Mouse (Mus musculus): ENCODE data around the gene C730034F03Rik.

The C730034F03Rik gene

GRCm38 (mm10) chr15:89432946-89433345 is 3.6 kb downstream of the C730034F03Rik start:
- DNase-seq (ENCODE audit: low spot score): no peak

GRCm38 (mm10) chr15:89434136-89434535 is 4.7 kb downstream of the C730034F03Rik start:
- no peak for DNase-seq (ENCODE audit: low spot score)

GRCm38 (mm10) chr15:89435878-89436277 is 6.5 kb downstream of the C730034F03Rik start:
- no peak for DNase-seq (ENCODE audit: low spot score)

GRCm38 (mm10) chr15:89442486-89443070 is 13.2 kb downstream of the C730034F03Rik start:
- DNase-seq (ENCODE audit: low spot score): no peak

GRCm38 (mm10) chr15:89452906-89453864 is 23.8 kb downstream of the C730034F03Rik start:
- peak; percentile 62 for DNase-seq (ENCODE audit: low spot score)

GRCm38 (mm10) chr15:89453865-89454478 is 24.6 kb downstream of the C730034F03Rik start, which contains the start of gene Mapk8ip2:
TSS of gene Mapk8ip2 (plus strand) at chr15:89453913.
- DNase-seq (ENCODE audit: low spot score): no peak

GRCm38 (mm10) chr15:89454857-89455256 is 25.5 kb downstream of the C730034F03Rik start:
- no peak for DNase-seq (ENCODE audit: low spot score)

GRCm38 (mm10) chr15:89455642-89456041 is 26.3 kb downstream of the C730034F03Rik start:
- DNase-seq (ENCODE audit: low spot score): no peak

- no peak for DNase-seq (ENCODE audit: low spot score)
Measured at GRCm38 (mm10) chr15:89458942-89459341, 29.6 kb downstream of the C730034F03Rik start.

- no peak for DNase-seq (ENCODE audit: low spot score)
Measured at GRCm38 (mm10) chr15:89459821-89460220, 30.4 kb downstream of the C730034F03Rik start.

- DNase-seq (ENCODE audit: low spot score): no peak
Measured at GRCm38 (mm10) chr15:89460298-89460697, 30.9 kb downstream of the C730034F03Rik start.

- no peak for DNase-seq (ENCODE audit: low spot score)
Measured at GRCm38 (mm10) chr15:89461321-89461720, 31.9 kb downstream of the C730034F03Rik start.

- no peak for DNase-seq (ENCODE audit: low spot score)
Measured at GRCm38 (mm10) chr15:89462176-89462575, 32.8 kb downstream of the C730034F03Rik start.

GRCm38 (mm10) chr15:89463334-89464235 is 34.2 kb downstream of the C730034F03Rik start:
- no peak for DNase-seq (ENCODE audit: low spot score)

- no peak for DNase-seq (ENCODE audit: low spot score)
Measured at GRCm38 (mm10) chr15:89465052-89465451, 35.7 kb downstream of the C730034F03Rik start.

GRCm38 (mm10) chr15:89468577-89468976 is 39.2 kb downstream of the C730034F03Rik start:
- no peak for DNase-seq (ENCODE audit: low spot score)

GRCm38 (mm10) chr15:89471476-89471875 is 42.1 kb downstream of the C730034F03Rik start:
- DNase-seq (ENCODE audit: low spot score): no peak

GRCm38 (mm10) chr15:89473370-89473769 is 44.0 kb downstream of the C730034F03Rik start:
- no peak for DNase-seq (ENCODE audit: low spot score)

GRCm38 (mm10) chr15:89473921-89474320 is 44.5 kb downstream of the C730034F03Rik start:
- no peak for DNase-seq (ENCODE audit: low spot score)

- DNase-seq (ENCODE audit: low spot score): no peak
Measured at GRCm38 (mm10) chr15:89474596-89475292, 45.4 kb downstream of the C730034F03Rik start.

- DNase-seq (ENCODE audit: low spot score): no peak
Measured at GRCm38 (mm10) chr15:89475293-89475600, 45.9 kb downstream of the C730034F03Rik start.
